Mouse (Mus musculus): Measurements from ENCODE around the gene Fut2.

Gene Fut2

DNA sequence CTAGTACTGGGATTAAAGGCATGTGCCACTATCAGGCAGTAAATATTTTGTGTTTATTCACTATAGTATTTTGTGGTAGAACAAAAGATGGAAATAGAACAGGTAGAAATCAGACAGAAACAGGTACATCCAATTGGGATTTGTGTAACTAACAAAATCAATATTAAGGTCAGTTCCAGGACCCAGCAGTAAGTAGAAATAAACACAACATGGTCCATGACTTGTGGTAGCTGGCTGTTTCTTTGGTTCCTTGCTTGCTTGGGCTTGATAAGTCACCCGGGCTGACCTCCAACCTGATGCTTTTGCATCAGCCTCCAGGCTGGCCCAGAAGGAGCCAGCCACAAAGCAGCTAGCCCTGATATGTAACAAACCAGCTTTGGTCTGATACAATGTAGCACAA is 56.7 kb downstream of the Fut2 start:
- no peak for DNase-seq (ENCODE audit: low read depth, low spot score)

DNA sequence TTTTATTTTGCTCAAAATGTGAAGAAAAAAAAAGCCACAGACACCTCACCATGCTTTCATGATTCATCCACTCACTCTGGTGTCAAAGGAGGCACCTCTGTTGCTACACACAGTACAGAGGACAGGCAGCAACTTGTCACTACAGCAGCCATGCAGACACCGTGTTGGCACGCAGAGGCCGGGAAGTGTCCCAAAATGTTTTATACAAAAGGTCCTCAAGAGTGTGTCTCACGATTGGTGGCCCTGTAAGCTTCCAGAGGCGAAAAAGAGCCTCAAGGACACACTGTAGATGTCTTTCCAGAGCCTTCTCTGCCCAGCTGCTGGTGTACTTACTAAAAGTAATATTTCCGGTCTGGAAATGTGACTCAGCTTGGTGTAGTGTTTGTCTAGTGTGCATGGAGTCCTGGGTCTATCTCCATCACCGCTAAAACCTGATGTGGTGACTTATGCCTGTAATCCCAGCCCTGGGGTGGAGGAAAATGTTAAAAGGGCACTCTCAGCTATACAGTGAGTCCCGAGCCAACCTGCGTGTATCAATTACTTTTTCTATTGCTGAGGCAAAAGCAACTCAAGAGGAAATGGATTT is 60.4 kb downstream of the Fut2 start:
- no peak for DNase-seq (ENCODE audit: low read depth, low spot score)

DNA sequence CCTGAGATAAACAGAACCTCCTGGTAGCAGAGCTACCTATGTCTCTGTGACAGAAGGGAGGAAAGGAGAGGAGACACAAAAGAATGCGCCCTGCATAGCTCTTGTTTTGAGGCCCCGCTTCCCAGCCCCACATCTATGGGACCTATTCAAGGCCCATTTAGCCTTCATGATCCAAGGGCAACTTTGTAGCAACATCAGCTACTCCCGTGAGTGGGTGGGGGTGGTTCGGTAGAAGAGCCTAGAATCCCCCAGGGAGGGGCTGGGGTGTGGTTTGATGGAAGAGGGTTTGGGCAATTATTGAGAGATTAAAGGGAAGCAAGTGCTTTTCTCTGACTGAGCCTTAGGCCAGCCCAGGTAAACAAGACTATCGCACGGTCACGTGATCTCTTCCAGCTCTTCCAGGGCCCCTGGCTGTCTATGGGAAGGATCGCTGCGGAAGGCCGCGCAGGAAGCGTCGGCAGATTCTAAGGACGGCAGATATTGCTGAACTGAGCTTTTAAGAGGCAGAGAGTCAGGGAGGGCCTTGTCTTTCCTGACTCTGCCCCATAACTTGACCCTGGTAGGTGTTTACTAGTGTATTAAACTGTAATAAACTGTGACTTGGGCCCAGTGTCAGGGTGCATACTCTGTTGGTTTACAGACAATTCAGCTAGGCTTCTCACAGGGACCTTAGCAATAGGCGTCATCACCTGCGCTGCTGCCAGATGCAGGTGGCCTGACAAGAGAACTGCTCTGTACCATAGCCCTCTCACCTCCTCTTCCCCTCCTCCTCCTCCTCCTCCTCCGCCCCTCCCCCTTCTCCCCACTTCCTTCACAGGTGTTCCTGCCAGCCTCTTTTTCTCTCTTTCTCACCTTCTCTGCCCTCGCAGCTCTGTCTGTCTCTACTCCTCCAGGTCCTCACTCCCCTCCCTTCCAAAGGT is 67.0 kb downstream of the Fut2 start:
- no peak for DNase-seq (ENCODE audit: low read depth, low spot score)
